Mouse (Mus musculus) hindbrain, embryonic 14.5 days (tissue): ENCODE results near the gene Klf9. TPM values are rescaled to one million over a fixed set of nuclear protein-coding genes. Genes with fewer than 3 reads are reported as not detected.
A peak's percentile ranks its signal among the peaks of the same experiment; 100 is the strongest.
"Not testable (repeated sequence)": the region's sequence is repeated elsewhere in the genome, so short reads cannot be mapped to it uniquely, and the experiment has no call there.

Source experiments
- ATAC-seq: fragments of 200-750 bp; cut with Nextera tagmentation; 2 replicates; pipeline ENCODE4 v1.8.0; 2017; ENCODE audit warnings: moderate number of reproducible peaks, mild to moderate bottlenecking, moderate TSS enrichment, moderate library complexity; ENCODE audit not compliant: low FRiP score
- DNase-seq: peaks from one replicate; pipeline ENCODE4 v3.0.0-alpha.2; 2015; ENCODE audit warnings: low spot score
- H3K27ac ChIP-seq: fragments of 300-500 bp; sonication (generic); 2 replicates; pipeline ENCODE4 v1.5.1; 2014; ENCODE audit warnings: mild to moderate bottlenecking, moderate library complexity
- H3K27me3 ChIP-seq: fragments of 300-500 bp; sonication (generic); 2 replicates; pipeline ENCODE4 v1.6.1; 2014; ENCODE audit warnings: mild to moderate bottlenecking, low read length, mixed read lengths; ENCODE audit not compliant: control insufficient read depth, insufficient read depth
- H3K36me3 ChIP-seq: fragments of 300-500 bp; sonication (generic); replicated peaks from 2 replicates; pipeline ENCODE4 v1.6.1; 2014; ENCODE audit not compliant: control insufficient read depth, insufficient read depth
- H3K4me1 ChIP-seq: fragments of 300-500 bp; sonication (generic); replicated peaks from 2 replicates; pipeline ENCODE4 v1.6.1; 2014; ENCODE audit warnings: antibody characterized with exemption, low read length, mixed read lengths; ENCODE audit not compliant: control insufficient read depth, insufficient read depth
- H3K4me2 ChIP-seq: fragments of 300-500 bp; sonication (generic); replicated peaks from 2 replicates; pipeline ENCODE4 v1.6.1; 2014; ENCODE audit warnings: mild to moderate bottlenecking, moderate library complexity
- H3K4me3 ChIP-seq: fragments of 300-500 bp; sonication (generic); replicated peaks from 2 replicates; pipeline ENCODE4 v1.5.1; 2014; ENCODE audit warnings: mild to moderate bottlenecking, low read length
- H3K9ac ChIP-seq: fragments of 300-500 bp; sonication (generic); 2 replicates; pipeline ENCODE4 v1.6.1; 2014
- H3K9me3 ChIP-seq: fragments of 300-500 bp; sonication (generic); 2 replicates; pipeline ENCODE4 v1.6.1; 2016; ENCODE audit warnings: low read length; ENCODE audit not compliant: control insufficient read depth
- WGBS: fragments of 180-500 bp; shearing (Covaris S2); extraction: QIAGEN DNeasy Blood & Tissue Kit; methylation state at CpG from one replicate; pipeline ENCODE4 v1.1.7; 2014; 5-methylcytosine and 5-hydroxymethylcytosine counted together
- polyA plus RNA-seq: library from polyadenylated mRNA; unstranded; fragments of >200 nt; fragmentation: Nextera tagmentation; extraction: Ambion mirVana; gene quantifications from 2 replicates; pipeline ENCODE4 v1.2.1, GENCODE M21; 2014

Gene Klf9
- polyA plus RNA-seq, 1 experiment from 2014 or later: 2.4 TPM

DNA sequence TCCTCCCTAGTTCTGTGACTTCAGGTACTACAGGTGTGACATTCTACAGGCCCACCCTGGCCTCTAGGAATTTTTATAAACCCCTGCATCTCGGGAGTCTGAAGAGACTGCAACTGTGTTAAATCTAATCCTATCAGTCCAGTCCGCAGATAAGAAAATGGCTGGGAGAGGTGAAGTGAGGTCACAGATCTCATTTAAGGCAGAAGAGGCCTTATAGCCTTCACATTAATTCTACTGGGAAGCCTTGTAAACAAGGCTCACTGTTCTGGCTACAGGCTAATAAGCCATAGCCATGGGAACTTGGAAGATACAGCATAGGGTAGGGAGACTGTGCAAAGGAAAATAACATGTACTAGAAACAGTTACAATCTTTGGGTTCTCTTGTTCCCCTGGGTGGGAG is 3.7 kb upstream of the Klf9 start:
- no peak overlapping the region for H3K4me3 ChIP-seq
- H3K9ac ChIP-seq: no peak overlapping the region
- WGBS: 62% methylated on average over 2 of the region's 2 CpGs
- H3K36me3 ChIP-seq: no peaks in the 10 kb centered on the region
- H3K4me1 ChIP-seq: peaks cover 30% of the 10 kb centered on the region
- DNase-seq: no peak
- no peaks in the 10 kb centered on the region for H3K9me3 ChIP-seq
- no peak overlapping the region for H3K4me2 ChIP-seq
- ATAC-seq: no peak
- no peak overlapping the region for H3K27ac ChIP-seq
- peaks cover 76% of the 10 kb centered on the region for H3K27me3 ChIP-seq

DNA sequence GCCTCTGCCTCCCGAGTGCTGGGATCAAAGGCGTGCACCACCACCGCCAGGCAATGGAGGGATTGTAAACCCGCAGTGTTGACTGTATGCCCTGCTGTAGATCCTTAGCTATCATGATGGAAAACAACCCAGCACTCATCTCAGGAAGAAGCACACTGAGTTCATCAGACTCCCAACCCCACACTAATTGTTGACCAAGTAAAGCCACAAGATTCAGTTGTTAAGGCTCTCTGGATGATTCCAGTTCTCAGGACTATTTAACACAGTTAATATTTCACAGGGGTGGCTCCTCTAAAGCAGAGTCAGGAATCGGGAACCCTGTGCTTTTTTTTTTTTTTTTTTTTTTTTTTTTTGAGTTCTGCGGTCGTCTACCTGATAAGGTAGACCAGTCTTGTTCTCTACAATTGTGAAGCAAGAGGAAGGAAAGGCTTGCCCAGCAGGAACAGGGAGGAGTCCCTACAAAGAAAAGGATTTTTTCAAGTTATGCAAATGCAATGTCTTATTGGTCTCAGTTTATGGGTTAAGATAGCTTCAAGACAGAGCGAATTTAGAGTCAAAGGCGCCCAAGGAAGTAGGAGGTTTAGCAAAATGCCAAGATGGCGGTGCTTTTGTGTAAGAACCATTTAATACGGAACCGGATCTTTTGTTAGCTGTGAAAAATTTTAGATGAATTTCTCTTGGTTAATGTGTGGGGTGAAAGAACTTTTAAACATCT is 1.1 kb upstream of the Klf9 start:
- 45% methylated on average over 12 of the region's 12 CpGs for WGBS
- no peak overlapping the region for H3K27ac ChIP-seq
- H3K4me3 ChIP-seq: peak overlapping the region; percentile 64
- no peak for ATAC-seq
- no peaks in the 10 kb centered on the region for H3K36me3 ChIP-seq
- DNase-seq: no peak
- H3K27me3 ChIP-seq: peaks cover 75% of the 10 kb centered on the region
- H3K9ac ChIP-seq: no peak overlapping the region
- no peaks in the 10 kb centered on the region for H3K9me3 ChIP-seq
- H3K4me1 ChIP-seq: peaks cover 27% of the 10 kb centered on the region
- peak overlapping the region; percentile 89 for H3K4me2 ChIP-seq

DNA sequence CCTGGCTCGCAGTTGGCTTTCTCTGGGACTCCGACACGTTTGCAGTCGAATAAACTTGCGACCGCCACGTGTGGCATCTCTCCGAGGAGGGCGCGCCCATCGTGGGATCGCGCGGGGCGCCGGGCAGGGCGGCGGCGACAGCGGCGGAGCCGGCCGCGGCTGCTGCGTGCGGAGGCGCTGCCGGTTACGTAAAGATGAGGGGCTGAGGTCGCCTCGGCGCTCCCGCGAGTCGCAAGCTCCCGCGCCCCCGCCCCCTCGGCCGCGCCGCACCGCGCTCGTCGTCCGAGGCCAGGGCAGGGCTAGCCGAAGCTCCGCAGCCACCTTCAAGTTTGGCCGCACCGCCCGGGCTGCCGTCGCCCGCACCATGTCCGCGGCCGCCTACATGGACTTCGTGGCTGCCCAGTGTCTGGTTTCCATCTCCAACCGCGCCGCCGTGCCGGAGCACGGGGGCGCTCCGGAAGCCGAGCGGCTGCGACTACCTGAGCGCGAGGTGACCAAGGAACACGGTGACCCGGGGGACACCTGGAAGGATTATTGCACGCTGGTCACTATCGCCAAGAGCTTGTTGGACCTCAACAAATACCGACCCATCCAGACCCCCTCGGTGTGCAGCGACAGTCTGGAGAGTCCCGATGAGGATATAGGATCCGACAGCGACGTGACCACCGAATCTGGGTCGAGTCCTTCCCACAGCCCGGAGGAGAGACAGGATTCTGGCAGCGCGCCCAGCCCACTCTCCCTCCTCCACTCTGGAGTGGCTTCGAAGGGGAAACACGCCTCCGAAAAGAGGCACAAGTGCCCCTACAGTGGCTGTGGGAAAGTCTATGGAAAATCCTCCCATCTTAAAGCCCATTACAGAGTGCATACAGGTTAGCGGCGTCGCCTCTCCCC is 610 bp downstream of the Klf9 start:
- H3K27me3 ChIP-seq: peaks cover 57% of the 10 kb centered on the region
- DNase-seq: no peak
- H3K4me2 ChIP-seq: peak overlapping the region; percentile 89
- H3K9me3 ChIP-seq: no peaks in the 10 kb centered on the region
- peak overlapping the region; percentile 69 for H3K27ac ChIP-seq
- peak overlapping the region; percentile 64 for H3K4me3 ChIP-seq
- under 1% methylated on average over 63 of the region's 94 CpGs for WGBS
- peaks cover 13% of the 10 kb centered on the region for H3K4me1 ChIP-seq
- H3K36me3 ChIP-seq: no peaks in the 10 kb centered on the region
- ATAC-seq: peak; percentile 22
- H3K9ac ChIP-seq: peak overlapping the region; percentile 56

DNA sequence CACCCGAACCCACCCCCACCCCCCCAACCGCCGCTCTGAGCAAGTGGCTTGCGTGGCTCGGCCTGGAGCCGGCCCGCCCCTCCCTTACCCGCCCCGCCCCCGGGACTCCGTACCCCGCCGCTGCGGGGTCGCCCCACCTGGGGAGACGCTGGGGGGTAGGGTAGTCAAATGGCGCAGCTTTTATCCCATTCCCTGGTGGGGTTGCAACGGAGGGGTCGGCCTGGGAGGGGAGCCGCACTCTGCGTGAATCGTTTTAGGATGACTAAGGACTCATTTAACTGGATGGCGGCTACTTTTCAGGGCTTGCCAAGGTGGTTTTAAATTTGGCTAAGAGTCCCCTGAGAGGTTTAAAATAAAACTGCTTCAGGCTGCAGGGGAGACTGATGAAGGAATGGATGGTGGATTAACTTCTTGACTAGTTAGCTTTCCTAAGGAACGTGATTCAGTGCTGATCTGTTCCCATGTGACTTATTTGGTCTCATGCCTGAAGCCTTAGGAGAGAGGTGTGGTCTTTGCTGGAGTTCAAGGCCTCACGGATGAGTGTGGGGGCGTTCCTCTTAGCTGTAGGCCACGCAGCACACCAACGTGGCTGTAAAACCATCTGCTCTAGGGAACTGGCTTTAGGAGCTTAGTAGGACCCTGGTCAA is 1.5 kb downstream of the Klf9 start:
- ATAC-seq: no peak
- peaks cover 48% of the 10 kb centered on the region for H3K27me3 ChIP-seq
- no peak overlapping the region for H3K9ac ChIP-seq
- H3K4me2 ChIP-seq: peak overlapping the region; percentile 89
- peak overlapping the region; percentile 64 for H3K4me3 ChIP-seq
- H3K27ac ChIP-seq: no peak overlapping the region
- peaks cover 13% of the 10 kb centered on the region for H3K4me1 ChIP-seq
- DNase-seq: no peak
- 3% methylated on average over 28 of the region's 28 CpGs for WGBS
- H3K9me3 ChIP-seq: no peaks in the 10 kb centered on the region
- no peaks in the 10 kb centered on the region for H3K36me3 ChIP-seq

- peak overlapping the region; percentile 64 for H3K4me3 ChIP-seq
- peak overlapping the region; percentile 89 for H3K4me2 ChIP-seq
- 55% methylated on average over 7 of the region's 7 CpGs for WGBS
- H3K9ac ChIP-seq: no peak overlapping the region
- H3K27me3 ChIP-seq: peaks cover 43% of the 10 kb centered on the region
- H3K27ac ChIP-seq: no peak overlapping the region
- H3K9me3 ChIP-seq: no peaks in the 10 kb centered on the region
- DNase-seq: no peak
- peaks cover 13% of the 10 kb centered on the region for H3K4me1 ChIP-seq
- H3K36me3 ChIP-seq: no peaks in the 10 kb centered on the region
- no peak for ATAC-seq
These were observed 2.0 kb downstream of the Klf9 start for GRCm38 (mm10) chr19:23143074-23143445.

DNA sequence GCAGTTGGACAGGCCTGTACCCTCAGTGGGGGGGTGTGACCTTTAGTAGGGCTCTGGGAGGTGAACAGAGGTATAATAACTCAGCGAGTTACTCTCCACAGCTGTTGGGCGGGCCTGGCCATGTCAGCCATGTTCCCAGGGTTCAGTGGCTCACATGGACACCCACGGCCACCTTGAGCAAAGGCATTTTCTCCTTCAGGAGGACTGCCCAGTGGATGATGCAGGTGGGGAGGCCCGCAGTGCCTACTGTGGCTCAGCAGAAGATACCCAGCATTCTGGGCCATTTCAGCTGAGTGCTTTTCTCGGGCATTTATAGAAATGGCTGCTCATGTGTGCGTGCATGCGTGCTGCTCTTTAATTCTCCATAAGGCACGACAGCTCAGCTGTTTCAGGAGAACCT is 2.5 kb downstream of the Klf9 start:
- no peak for ATAC-seq
- Histone ChIP-seq H3K9ac (no peak overlapping the region), H3K36me3 (no peaks in the 10 kb centered on the region), H3K27ac (no peak overlapping the region), H3K4me2 (peak overlapping the region; percentile 89; the same call in 1 of the 2 replicates), H3K4me1 (peaks cover 13% of the 10 kb centered on the region), H3K27me3 (peaks cover 38% of the 10 kb centered on the region), H3K9me3 (no peaks in the 10 kb centered on the region), H3K4me3 (0 out of 2 replicates have a peak overlapping the region, but pooled peaks have one; percentile 64)
- WGBS: 77% methylated on average over 8 of the region's 8 CpGs
- DNase-seq: no peak

DNA sequence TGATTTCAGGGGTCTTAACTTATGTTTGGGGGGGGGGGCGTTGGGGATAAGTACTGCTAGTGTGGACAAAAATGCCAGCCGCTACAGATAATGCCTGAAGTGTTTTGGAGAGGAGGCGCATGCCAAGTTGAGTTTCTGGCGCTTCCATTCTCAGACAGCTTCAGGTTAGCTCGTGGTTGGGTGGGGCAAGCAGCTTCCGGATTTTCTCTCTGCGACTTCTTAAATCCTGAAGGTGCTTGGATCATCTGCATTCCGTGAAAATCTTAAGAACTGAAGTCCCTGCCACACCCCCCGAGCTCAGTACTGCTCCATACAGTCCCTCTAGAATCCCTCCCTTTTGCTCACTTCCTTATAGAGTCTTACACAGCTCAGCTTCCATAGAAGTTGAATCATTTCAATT is 3.0 kb downstream of the Klf9 start:
- no peak for DNase-seq
- peak overlapping the region; percentile 89; the same call in 1 of the 2 replicates for H3K4me2 ChIP-seq
- ATAC-seq: no peak
- no peak overlapping the region for H3K27ac ChIP-seq
- WGBS: 64% methylated on average over 9 of the region's 9 CpGs
- H3K27me3 ChIP-seq: peaks cover 36% of the 10 kb centered on the region
- H3K9me3 ChIP-seq: no peaks in the 10 kb centered on the region
- peaks cover 13% of the 10 kb centered on the region for H3K4me1 ChIP-seq
- no peaks in the 10 kb centered on the region for H3K36me3 ChIP-seq
- H3K9ac ChIP-seq: no peak overlapping the region
- no peak overlapping the region for H3K4me3 ChIP-seq

- DNase-seq (no peak), ATAC-seq (no peak)
- Histone ChIP-seq H3K4me3 (no peak overlapping the region), H3K9me3 (no peaks in the 10 kb centered on the region), H3K27ac (no peak overlapping the region), H3K4me1 (peaks cover 12% of the 10 kb centered on the region), H3K9ac (no peak overlapping the region), H3K27me3 (peaks cover 29% of the 10 kb centered on the region), H3K36me3 (no peaks in the 10 kb centered on the region), H3K4me2 (no peak overlapping the region)
- WGBS: 92% methylated on average over 3 of the region's 3 CpGs
These were observed 4.1 kb downstream of the Klf9 start for GRCm38 (mm10) chr19:23145146-23145545.

DNA sequence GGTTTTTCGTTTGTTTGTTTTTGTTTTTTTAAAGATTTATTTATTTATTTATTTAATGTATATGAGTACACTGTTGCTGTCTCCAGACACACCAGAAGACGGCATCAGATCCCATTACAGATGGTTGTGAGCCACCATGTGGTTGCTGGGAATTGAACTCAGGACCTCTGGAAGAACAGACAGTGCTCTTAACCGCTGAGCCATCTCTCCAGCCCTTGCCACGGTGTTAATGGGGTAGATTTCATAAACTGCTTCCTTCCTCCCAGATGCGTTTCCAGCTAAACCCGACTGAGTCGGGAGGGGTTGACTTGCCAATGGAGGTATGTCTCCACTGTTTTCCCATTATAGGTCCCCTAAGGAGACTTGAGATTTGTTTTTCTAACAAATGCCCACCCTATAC is 4.5 kb downstream of the Klf9 start:
- ATAC-seq, H3K4me3 ChIP-seq, H3K27ac ChIP-seq, H3K4me2 ChIP-seq, H3K36me3 ChIP-seq, H3K9ac ChIP-seq, H3K9me3 ChIP-seq, DNase-seq: not testable (repeated sequence)
- Histone ChIP-seq H3K27me3 (peaks cover 27% of the 10 kb centered on the region), H3K4me1 (peaks cover 10% of the 10 kb centered on the region)
- 91% methylated on average over 7 of the region's 7 CpGs for WGBS
